Mouse (Mus musculus): Measurements from ENCODE around the gene Slc37a1. TPM values are rescaled to one million over a fixed set of nuclear protein-coding genes. Genes with fewer than 3 reads are reported as not detected.

The Slc37a1 gene
- polyA plus RNA-seq, 1 experiment = 0.14 TPM

DNA sequence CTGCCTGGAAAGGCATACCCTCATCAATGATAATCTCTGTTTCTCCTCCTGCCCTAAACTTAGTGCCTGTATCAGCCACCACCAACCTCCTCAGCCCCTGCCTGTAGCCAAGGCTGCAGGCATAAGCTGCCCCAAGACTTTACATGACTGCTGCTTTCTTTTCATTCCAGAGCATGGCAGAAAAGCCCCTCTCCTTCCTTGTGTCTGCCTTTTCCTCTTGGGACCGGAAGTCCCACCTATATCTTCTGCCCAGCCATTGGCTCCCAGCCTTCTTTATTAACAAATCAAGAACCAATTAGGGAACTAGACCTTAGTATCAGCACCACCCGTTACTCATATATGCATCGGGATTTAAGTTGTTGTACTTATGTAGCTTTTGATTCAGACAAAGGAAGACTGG is 624 bp downstream of the Slc37a1 start:
- H3K79me2 ChIP-seq (ENCODE audit: control insufficient read depth, insufficient read depth) = no peaks in the 10 kb centered on the region
- no peak overlapping the region for H3K4me3 ChIP-seq (ENCODE audit: insufficient read depth, poor library complexity, severe bottlenecking)
- H3K79me3 ChIP-seq (ENCODE audit: low read depth) = no peaks in the 10 kb centered on the region
- H3ac ChIP-seq (ENCODE audit: control insufficient read depth, insufficient read length, low read depth) = no peak overlapping the region
- TF ChIP-seq CTCF (IDR thresholded peaks at IDR 0.05; ENCODE audit: control insufficient read depth, insufficient read depth, insufficient read length) = no peak
- no peak for TF ChIP-seq FOSL1 (IDR thresholded peaks at IDR 0.05; ENCODE audit: insufficient read depth, low read length, poor library complexity, severe bottlenecking)
- TF ChIP-seq CEBPB (IDR thresholded peaks at IDR 0.05; ENCODE audit: low read depth) = no peak
- no peak for TF ChIP-seq MYOG (IDR thresholded peaks at IDR 0.05; ENCODE audit: control insufficient read depth, extremely low read depth, insufficient read length)
- TF ChIP-seq USF1 (IDR thresholded peaks at IDR 0.05; ENCODE audit: low read depth) = no peak
- no peak for TF ChIP-seq MYOD1 (IDR thresholded peaks at IDR 0.05; ENCODE audit: control insufficient read depth, insufficient read length, low read depth)
- no peak for TF ChIP-seq MAX (IDR thresholded peaks at IDR 0.05)
- H3K27me3 ChIP-seq (ENCODE audit: control insufficient read depth, insufficient read depth, insufficient read length) = peaks cover 4% of the 10 kb centered on the region
- H3K36me3 ChIP-seq (ENCODE audit: control insufficient read depth, insufficient read depth) = no peaks in the 10 kb centered on the region

DNA sequence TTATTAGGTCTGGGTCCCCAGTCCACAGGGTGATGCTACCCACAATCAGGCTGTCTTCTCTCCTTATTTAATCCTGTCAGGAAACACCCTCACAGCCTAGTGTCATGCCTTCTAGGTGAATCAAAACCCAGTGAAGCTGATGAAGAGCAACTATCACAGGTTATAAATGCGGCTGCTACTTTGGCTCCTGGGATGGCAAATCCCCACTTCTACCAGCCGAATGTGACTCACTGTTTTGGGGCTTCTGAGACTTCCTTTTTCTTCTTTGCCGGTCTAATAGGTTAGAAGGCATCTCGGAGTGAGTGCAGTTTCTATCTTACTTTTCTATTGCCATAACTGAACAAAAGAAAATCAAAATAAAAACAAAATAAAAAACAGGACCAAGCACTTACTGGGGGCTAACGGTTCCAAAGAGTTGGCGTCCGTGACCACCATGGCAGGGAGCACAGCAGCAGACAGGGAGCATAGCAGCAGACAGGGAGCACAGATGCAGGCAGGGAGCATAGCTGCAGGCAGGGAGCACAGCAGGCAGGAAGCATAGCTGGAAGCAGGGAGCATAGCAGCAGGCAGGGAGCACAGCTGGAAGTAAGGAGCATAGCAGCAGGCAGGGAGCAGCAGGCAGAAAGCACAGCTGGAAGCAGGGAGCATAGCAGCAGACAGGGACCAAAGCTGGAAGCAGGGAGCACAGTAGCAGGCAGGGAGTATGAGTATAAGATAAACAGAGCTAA is 2.6 kb downstream of the Slc37a1 start:
- no peak for TF ChIP-seq MAX (IDR thresholded peaks at IDR 0.05)
- no peak for TF ChIP-seq CTCF (IDR thresholded peaks at IDR 0.05; ENCODE audit: control insufficient read depth, insufficient read depth, insufficient read length)
- TF ChIP-seq FOSL1 (IDR thresholded peaks at IDR 0.05; ENCODE audit: insufficient read depth, low read length, poor library complexity, severe bottlenecking) = no peak
- TF ChIP-seq CEBPB (IDR thresholded peaks at IDR 0.05; ENCODE audit: low read depth) = no peak
- no peak for TF ChIP-seq MYOD1 (IDR thresholded peaks at IDR 0.05; ENCODE audit: control insufficient read depth, insufficient read length, low read depth)
- no peak for TF ChIP-seq MYOG (IDR thresholded peaks at IDR 0.05; ENCODE audit: control insufficient read depth, extremely low read depth, insufficient read length)
- no peak for TF ChIP-seq USF1 (IDR thresholded peaks at IDR 0.05; ENCODE audit: low read depth)
- Histone ChIP-seq H3K79me2 (ENCODE audit: control insufficient read depth, insufficient read depth) (no peaks in the 10 kb centered on the region), H3K4me3 (ENCODE audit: insufficient read depth, poor library complexity, severe bottlenecking) (no peak overlapping the region), H3ac (ENCODE audit: control insufficient read depth, insufficient read length, low read depth) (no peak overlapping the region), H3K79me3 (ENCODE audit: low read depth) (no peaks in the 10 kb centered on the region), H3K27me3 (ENCODE audit: control insufficient read depth, insufficient read depth, insufficient read length) (no peaks in the 10 kb centered on the region), H3K36me3 (ENCODE audit: control insufficient read depth, insufficient read depth) (no peaks in the 10 kb centered on the region)

- TF ChIP-seq MYOG (IDR thresholded peaks at IDR 0.05; ENCODE audit: control insufficient read depth, extremely low read depth, insufficient read length) (no peak), MYOD1 (IDR thresholded peaks at IDR 0.05; ENCODE audit: control insufficient read depth, insufficient read length, low read depth) (no peak), FOSL1 (IDR thresholded peaks at IDR 0.05; ENCODE audit: insufficient read depth, low read length, poor library complexity, severe bottlenecking) (no peak), MAX (IDR thresholded peaks at IDR 0.05) (no peak), USF1 (IDR thresholded peaks at IDR 0.05; ENCODE audit: low read depth) (no peak), CEBPB (IDR thresholded peaks at IDR 0.05; ENCODE audit: low read depth) (no peak), CTCF (IDR thresholded peaks at IDR 0.05; ENCODE audit: control insufficient read depth, insufficient read depth, insufficient read length) (no peak)
- Histone ChIP-seq H3K79me3 (ENCODE audit: low read depth) (no peaks in the 10 kb centered on the region), H3K36me3 (ENCODE audit: control insufficient read depth, insufficient read depth) (no peaks in the 10 kb centered on the region), H3K27me3 (ENCODE audit: control insufficient read depth, insufficient read depth, insufficient read length) (peaks cover 2% of the 10 kb centered on the region), H3K79me2 (ENCODE audit: control insufficient read depth, insufficient read depth) (no peaks in the 10 kb centered on the region), H3ac (ENCODE audit: control insufficient read depth, insufficient read length, low read depth) (no peak overlapping the region), H3K4me3 (ENCODE audit: insufficient read depth, poor library complexity, severe bottlenecking) (no peak overlapping the region)
Observed at GRCm38 (mm10) chr17:31290311-31290710, 3.7 kb downstream of the Slc37a1 start.

DNA sequence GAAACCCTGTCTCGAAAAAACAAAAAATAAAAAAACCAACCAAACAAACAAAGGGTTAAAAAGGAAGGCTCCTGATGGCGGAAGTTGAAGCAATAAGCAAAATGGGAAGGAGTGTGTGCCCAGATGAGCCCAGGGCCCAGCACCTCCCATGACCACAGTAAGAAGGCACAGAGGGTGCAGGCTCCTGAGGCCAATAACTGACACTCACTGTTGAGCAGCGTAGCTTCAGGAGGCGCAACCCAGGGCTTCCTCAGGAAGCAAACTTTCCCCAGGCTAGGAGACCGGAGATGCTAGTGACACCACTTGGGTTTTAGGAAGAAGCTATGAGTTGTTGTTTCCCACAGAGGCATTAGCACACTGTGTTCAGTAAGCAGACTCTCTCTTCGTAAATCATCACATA is 4.3 kb downstream of the Slc37a1 start:
- Histone ChIP-seq H3K79me2 (ENCODE audit: control insufficient read depth, insufficient read depth) (no peaks in the 10 kb centered on the region), H3ac (ENCODE audit: control insufficient read depth, insufficient read length, low read depth) (no peak overlapping the region), H3K36me3 (ENCODE audit: control insufficient read depth, insufficient read depth) (no peaks in the 10 kb centered on the region), H3K4me3 (ENCODE audit: insufficient read depth, poor library complexity, severe bottlenecking) (no peak overlapping the region), H3K27me3 (ENCODE audit: control insufficient read depth, insufficient read depth, insufficient read length) (peaks cover 8% of the 10 kb centered on the region), H3K79me3 (ENCODE audit: low read depth) (no peaks in the 10 kb centered on the region)
- no peak for TF ChIP-seq CTCF (IDR thresholded peaks at IDR 0.05; ENCODE audit: control insufficient read depth, insufficient read depth, insufficient read length)
- TF ChIP-seq MYOG (IDR thresholded peaks at IDR 0.05; ENCODE audit: control insufficient read depth, extremely low read depth, insufficient read length) = no peak
- TF ChIP-seq MYOD1 (IDR thresholded peaks at IDR 0.05; ENCODE audit: control insufficient read depth, insufficient read length, low read depth) = no peak
- TF ChIP-seq CEBPB (IDR thresholded peaks at IDR 0.05; ENCODE audit: low read depth) = no peak
- TF ChIP-seq FOSL1 (IDR thresholded peaks at IDR 0.05; ENCODE audit: insufficient read depth, low read length, poor library complexity, severe bottlenecking) = no peak

DNA sequence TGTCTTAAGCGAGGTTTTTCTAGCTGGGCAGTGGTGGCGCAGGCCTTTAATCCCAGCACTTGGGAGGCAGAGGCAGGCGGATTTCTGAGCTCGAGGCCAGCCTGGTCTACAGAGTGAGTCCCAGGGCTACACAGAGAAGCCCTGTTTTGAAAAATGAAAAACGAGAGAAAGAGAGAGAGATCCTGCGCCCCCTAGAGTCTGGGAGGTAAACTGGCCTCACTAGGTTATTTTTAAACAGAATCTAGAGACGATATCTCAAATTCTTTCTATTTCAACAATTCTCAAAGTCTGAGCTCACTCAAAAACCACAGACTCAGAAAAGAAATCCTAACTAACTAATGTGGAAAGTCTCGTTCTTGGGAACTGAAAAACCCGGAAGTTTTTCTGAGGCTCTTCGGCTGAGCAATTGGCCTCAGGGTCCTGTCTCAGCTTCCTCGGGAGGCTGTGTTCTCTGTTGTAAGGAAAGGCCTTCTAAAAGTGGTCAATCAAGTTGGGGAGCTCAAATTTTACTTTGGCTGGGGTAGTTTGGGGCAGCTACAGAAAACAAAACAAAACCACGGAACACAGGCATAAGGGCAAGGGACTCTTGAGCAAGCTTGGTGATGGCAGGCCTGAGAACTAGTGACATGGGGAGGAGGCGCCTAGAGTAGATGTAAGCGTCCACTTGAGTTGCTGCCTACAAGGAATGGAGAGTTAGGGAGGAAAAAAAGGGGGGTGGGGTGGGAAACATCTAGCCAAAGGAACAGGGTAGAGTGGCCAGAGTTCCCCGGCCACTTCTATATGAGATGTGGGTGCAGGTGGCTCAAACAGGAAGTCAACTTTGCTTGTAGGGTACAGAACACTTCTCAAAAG is 8.0 kb downstream of the Slc37a1 start:
- Histone ChIP-seq H3K4me3 (ENCODE audit: insufficient read depth, poor library complexity, severe bottlenecking) (no peak overlapping the region), H3K36me3 (ENCODE audit: control insufficient read depth, insufficient read depth) (no peaks in the 10 kb centered on the region)
- TF ChIP-seq CTCF (IDR thresholded peaks at IDR 0.05; ENCODE audit: control insufficient read depth, insufficient read depth, insufficient read length) (no peak), MYOG (IDR thresholded peaks at IDR 0.05; ENCODE audit: control insufficient read depth, extremely low read depth, insufficient read length) (no peak), CEBPB (IDR thresholded peaks at IDR 0.05; ENCODE audit: low read depth) (no peak), MYOD1 (IDR thresholded peaks at IDR 0.05; ENCODE audit: control insufficient read depth, insufficient read length, low read depth) (no peak)

More for the DNA sequence above, 8.0 kb downstream of the Slc37a1 start:
- Histone ChIP-seq H3K79me2 (ENCODE audit: control insufficient read depth, insufficient read depth) (no peaks in the 10 kb centered on the region), H3K27me3 (ENCODE audit: control insufficient read depth, insufficient read depth, insufficient read length) (peaks cover 19% of the 10 kb centered on the region), H3ac (ENCODE audit: control insufficient read depth, insufficient read length, low read depth) (no peak overlapping the region), H3K79me3 (ENCODE audit: low read depth) (no peaks in the 10 kb centered on the region)
